Mouse (Mus musculus) neural tube, embryonic 11.5 days (tissue): ENCODE results near the gene Itga9. TPM values are rescaled to one million over a fixed set of nuclear protein-coding genes. Genes with fewer than 3 reads are reported as not detected.
A peak's percentile ranks its signal among the peaks of the same experiment; 100 is the strongest.

ENCODE experiments used
- ATAC-seq: fragments of 200-750 bp; cut with Nextera tagmentation; 2 replicates; pipeline ENCODE4 v1.8.0; 2017; ENCODE audit warnings: moderate number of reproducible peaks, mild to moderate bottlenecking, moderate TSS enrichment, moderate library complexity; ENCODE audit not compliant: insufficient read depth, low FRiP score, low TSS enrichment
- DNase-seq: peaks from one replicate; pipeline ENCODE4 v3.0.0-alpha.2; 2015; ENCODE audit warnings: low spot score
- H3K27ac ChIP-seq: fragments of 300-500 bp; sonication (generic); 2 replicates; pipeline ENCODE4 v1.5.1; 2014; ENCODE audit warnings: low read depth, mild to moderate bottlenecking, low read length
- H3K27me3 ChIP-seq: fragments of 300-500 bp; sonication (generic); 2 replicates; pipeline ENCODE4 v1.6.1; 2014; ENCODE audit warnings: mild to moderate bottlenecking, low read length, mixed read lengths; ENCODE audit not compliant: control insufficient read depth, insufficient read depth
- H3K36me3 ChIP-seq: fragments of 300-500 bp; sonication (generic); 2 replicates; pipeline ENCODE4 v1.6.1; 2014; ENCODE audit warnings: mild to moderate bottlenecking, low read length, moderate library complexity, mixed read lengths; ENCODE audit not compliant: control insufficient read depth, insufficient read depth
- H3K4me1 ChIP-seq: fragments of 300-500 bp; sonication (generic); 2 replicates; pipeline ENCODE4 v1.6.1; 2014; ENCODE audit warnings: low read length, mixed read lengths; ENCODE audit not compliant: control insufficient read depth, insufficient read depth
- H3K4me2 ChIP-seq: fragments of 300-500 bp; sonication (generic); 2 replicates; pipeline ENCODE4 v1.6.1; 2014; ENCODE audit warnings: low read depth, mild to moderate bottlenecking, moderate library complexity
- H3K4me3 ChIP-seq: fragments of 300-500 bp; sonication (generic); 2 replicates; pipeline ENCODE4 v1.5.1; 2014; ENCODE audit warnings: low read depth, low read length
- H3K9ac ChIP-seq: fragments of 300-500 bp; sonication (generic); 2 replicates; pipeline ENCODE4 v1.6.1; 2014; ENCODE audit warnings: mild to moderate bottlenecking, low read length
- H3K9me3 ChIP-seq: fragments of 300-500 bp; sonication (generic); 2 replicates; pipeline ENCODE4 v1.6.1; 2016; ENCODE audit warnings: low read length; ENCODE audit not compliant: control insufficient read depth
- WGBS: fragments of 180-500 bp; shearing (Covaris S2); extraction: QIAGEN DNeasy Blood & Tissue Kit; methylation state at CpG from one replicate; pipeline ENCODE4 v1.1.7; 2014; 5-methylcytosine and 5-hydroxymethylcytosine counted together
- polyA plus RNA-seq: library from polyadenylated mRNA; unstranded; fragments of >200 nt; fragmentation: Nextera tagmentation; extraction: Ambion mirVana; gene quantifications from 2 replicates; pipeline ENCODE4 v1.2.1, GENCODE M21; 2014

The Itga9 gene
- polyA plus RNA-seq, 1 experiment from 2014 or later, result 8.2 TPM

DNA sequence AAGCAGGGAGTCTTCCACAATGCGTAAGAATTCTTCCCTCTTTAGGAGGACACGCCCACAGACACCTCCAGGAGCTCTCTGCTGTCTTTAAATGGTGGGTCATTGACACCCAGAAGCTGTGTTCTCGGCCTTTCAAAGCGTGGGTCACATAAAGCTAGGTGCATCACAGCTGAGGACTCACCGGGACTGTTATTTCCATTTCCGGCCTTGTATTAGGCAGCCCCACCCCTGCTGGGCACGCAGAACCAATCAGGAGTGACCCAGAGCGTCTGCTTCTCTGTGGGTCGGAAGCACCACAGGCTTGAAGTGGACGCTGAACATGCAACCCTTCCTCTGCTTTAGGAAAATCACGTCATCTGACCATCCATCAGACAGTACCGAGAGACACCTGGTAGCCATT lies 255.7 kb downstream of the Itga9 start:
- no peak for ATAC-seq
- H3K4me3 ChIP-seq, result no peak overlapping the region
- no peak for DNase-seq
- peaks cover 3% of the 10 kb centered on the region; the same call in 1 of the 2 replicates for H3K4me1 ChIP-seq
- H3K36me3 ChIP-seq, result no peaks in the 10 kb centered on the region; the same call in 1 of the 2 replicates
- no peaks in the 10 kb centered on the region for H3K27me3 ChIP-seq
- 64% methylated on average over 12 of the region's 12 CpGs for WGBS
- no peak overlapping the region for H3K4me2 ChIP-seq
- H3K9ac ChIP-seq, result no peak overlapping the region
- no peaks in the 10 kb centered on the region for H3K9me3 ChIP-seq
- H3K27ac ChIP-seq, result no peak overlapping the region

DNA sequence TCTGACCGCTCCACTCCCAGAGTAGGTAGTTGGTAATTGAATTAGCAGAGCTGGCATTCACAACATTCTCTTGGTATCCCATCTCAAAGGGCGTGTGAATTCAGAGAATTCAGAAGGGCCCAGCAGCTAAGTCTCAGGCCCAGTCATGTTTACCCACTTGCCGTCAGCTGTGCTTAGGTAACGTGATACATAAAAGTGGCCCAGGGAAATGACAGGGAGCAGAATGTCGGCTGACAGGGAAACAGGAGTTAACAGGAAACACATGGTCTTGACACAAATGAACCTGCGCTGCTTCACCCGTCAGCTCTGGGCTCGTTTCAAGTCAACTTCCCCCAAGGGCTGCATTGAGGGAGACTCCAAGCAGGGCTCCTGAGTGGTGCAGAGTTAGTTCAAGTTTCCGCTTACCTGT lies 256.4 kb downstream of the Itga9 start:
- no peak overlapping the region for H3K9ac ChIP-seq
- peak; percentile 31 for DNase-seq
- H3K27me3 ChIP-seq, result no peaks in the 10 kb centered on the region
- peaks cover 3% of the 10 kb centered on the region; the same call in 1 of the 2 replicates for H3K4me1 ChIP-seq
- no peaks in the 10 kb centered on the region for H3K9me3 ChIP-seq
- H3K27ac ChIP-seq, result no peak overlapping the region
- no peak overlapping the region for H3K4me2 ChIP-seq
- WGBS, result 51% methylated on average over 9 of the region's 9 CpGs
- no peak for ATAC-seq
- H3K4me3 ChIP-seq, result no peak overlapping the region
- H3K36me3 ChIP-seq, result no peaks in the 10 kb centered on the region; the same call in 1 of the 2 replicates

DNA sequence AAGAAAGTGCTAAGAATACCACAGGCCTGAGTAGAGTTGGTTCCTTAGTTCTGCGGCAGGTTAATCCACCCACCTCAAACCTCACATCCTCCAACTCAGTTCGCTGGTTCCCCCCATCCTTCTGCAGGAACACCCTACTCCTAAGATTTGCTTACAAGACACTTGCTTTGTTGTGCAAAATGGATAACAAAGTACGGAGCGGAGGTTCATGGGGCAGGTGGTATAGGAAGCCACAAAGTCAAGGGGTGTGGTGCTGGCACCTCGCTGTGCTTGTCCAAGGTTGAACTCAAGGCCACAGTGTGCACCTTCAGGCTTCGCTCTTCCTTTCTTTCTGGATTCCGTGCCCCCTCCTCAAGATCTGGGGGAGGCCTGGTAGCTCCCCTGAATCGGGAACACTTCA lies 257.0 kb downstream of the Itga9 start:
- no peaks in the 10 kb centered on the region for H3K27me3 ChIP-seq
- ATAC-seq (no peak), DNase-seq (no peak)
- no peak overlapping the region for H3K9ac ChIP-seq
- H3K4me3 ChIP-seq, result no peak overlapping the region
- no peaks in the 10 kb centered on the region; the same call in 1 of the 2 replicates for H3K36me3 ChIP-seq
- H3K4me2 ChIP-seq, result no peak overlapping the region
- peaks cover 3% of the 10 kb centered on the region; the same call in 1 of the 2 replicates for H3K4me1 ChIP-seq
- WGBS, result 92% methylated on average over 8 of the region's 8 CpGs
- H3K27ac ChIP-seq, result no peak overlapping the region
- no peaks in the 10 kb centered on the region for H3K9me3 ChIP-seq

DNA sequence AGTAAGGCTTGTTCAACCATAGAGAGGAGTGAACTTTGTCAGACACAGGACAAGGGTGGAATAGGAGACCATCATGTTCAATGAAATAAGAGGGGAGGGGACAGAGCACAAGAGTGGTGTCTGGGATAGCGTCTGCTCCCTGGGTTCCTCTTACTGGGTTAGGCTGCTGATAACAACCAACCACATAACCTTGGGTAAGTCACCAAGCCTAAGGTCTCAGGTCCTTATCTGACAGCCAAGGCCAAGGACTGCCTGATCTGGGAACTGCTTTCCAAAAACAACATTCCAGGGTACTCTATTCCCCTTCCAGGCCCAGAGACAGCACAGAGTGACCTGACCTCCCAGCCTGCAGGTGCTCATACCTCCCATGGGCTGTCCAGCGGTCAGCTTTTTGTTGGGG lies 260.5 kb downstream of the Itga9 start:
- ATAC-seq (no peak), DNase-seq (no peak)
- no peaks in the 10 kb centered on the region for H3K9me3 ChIP-seq
- WGBS, result 93% methylated on average over 2 of the region's 2 CpGs
- no peak overlapping the region for H3K4me3 ChIP-seq
- no peaks in the 10 kb centered on the region for H3K27me3 ChIP-seq
- no peak overlapping the region for H3K4me2 ChIP-seq
- no peaks in the 10 kb centered on the region; the same call in 1 of the 2 replicates for H3K36me3 ChIP-seq
- no peaks in the 10 kb centered on the region for H3K4me1 ChIP-seq
- H3K27ac ChIP-seq, result no peak overlapping the region
- H3K9ac ChIP-seq, result no peak overlapping the region

DNA sequence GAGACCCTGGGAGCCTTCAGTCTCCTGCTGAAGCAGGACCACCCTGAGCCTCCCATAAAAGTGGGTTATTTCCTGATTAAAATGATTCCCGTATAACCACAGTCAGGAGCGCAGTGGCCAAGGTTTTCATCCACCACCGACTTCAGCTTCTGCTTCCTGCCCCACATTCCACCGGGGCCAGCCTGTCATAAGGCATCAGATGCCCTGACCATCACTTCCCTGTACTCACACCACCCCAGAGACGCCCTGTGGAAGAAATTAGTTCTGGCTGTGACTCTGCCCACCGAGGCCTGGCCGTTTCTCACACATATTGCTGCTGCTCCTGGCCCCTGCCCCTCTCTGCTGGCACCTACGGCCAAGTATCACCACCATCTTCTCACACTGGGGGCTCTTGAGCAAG lies 261.4 kb downstream of the Itga9 start:
- Histone ChIP-seq H3K27me3 (no peaks in the 10 kb centered on the region), H3K27ac (no peak overlapping the region), H3K9me3 (no peaks in the 10 kb centered on the region), H3K4me2 (no peak overlapping the region), H3K4me1 (no peaks in the 10 kb centered on the region), H3K9ac (no peak overlapping the region), H3K4me3 (no peak overlapping the region), H3K36me3 (no peaks in the 10 kb centered on the region; the same call in 1 of the 2 replicates)
- 81% methylated on average over 8 of the region's 8 CpGs for WGBS
- DNase-seq, result no peak
- no peak for ATAC-seq

DNA sequence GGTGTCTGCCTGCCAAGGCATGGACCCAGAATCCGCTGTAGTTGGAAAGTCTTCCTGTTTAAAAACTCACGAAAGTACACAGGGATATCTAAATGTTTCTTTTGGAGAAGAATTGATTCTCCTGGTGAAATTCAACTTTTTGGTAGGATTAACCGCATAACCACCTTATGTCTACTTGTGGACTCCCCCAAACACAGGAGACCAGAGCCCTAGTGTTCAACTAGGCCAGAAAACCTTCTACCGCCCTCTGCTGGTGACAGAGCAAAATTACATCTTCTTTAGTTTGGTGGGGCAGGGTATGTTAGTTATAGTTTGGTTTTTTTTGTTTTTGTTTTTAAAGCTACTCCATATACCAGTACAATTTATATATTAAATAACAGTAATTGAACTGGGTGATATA lies 264.6 kb downstream of the Itga9 start:
- Histone ChIP-seq H3K4me2 (no peak overlapping the region), H3K4me3 (no peak overlapping the region), H3K4me1 (no peaks in the 10 kb centered on the region), H3K27me3 (no peaks in the 10 kb centered on the region), H3K9me3 (no peaks in the 10 kb centered on the region), H3K36me3 (no peaks in the 10 kb centered on the region), H3K27ac (no peak overlapping the region), H3K9ac (no peak overlapping the region)
- WGBS, result 61% methylated on average over 4 of the region's 4 CpGs
- ATAC-seq (no peak), DNase-seq (peak; percentile 42)

DNA sequence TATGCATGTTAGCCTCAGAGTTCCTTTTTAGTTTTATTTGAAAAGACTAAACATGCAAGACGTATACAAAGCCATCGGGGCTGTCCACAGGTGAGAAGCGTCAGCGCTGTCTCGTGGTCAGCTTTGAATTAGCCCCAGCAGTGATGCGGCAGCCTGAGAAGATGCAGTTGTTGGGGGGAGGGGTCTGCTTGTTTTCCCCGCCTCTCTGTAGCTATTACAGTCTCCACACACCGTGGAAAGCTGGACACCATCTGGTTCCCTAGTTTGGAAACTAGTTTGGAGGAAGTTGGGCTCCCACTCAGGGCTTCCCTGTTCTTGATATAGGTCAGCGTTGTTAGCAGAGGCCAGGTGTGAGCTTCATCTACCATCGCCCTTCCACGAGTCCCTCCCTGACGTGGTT lies 266.5 kb downstream of the Itga9 start:
- no peak overlapping the region for H3K4me3 ChIP-seq
- DNase-seq (no peak), ATAC-seq (no peak)
- H3K27ac ChIP-seq, result no peak overlapping the region
- no peaks in the 10 kb centered on the region for H3K27me3 ChIP-seq
- H3K4me2 ChIP-seq, result no peak overlapping the region
- H3K36me3 ChIP-seq, result no peaks in the 10 kb centered on the region
- H3K4me1 ChIP-seq, result no peaks in the 10 kb centered on the region
- H3K9ac ChIP-seq, result no peak overlapping the region
- no peaks in the 10 kb centered on the region for H3K9me3 ChIP-seq
- WGBS, result 79% methylated on average over 12 of the region's 12 CpGs

DNA sequence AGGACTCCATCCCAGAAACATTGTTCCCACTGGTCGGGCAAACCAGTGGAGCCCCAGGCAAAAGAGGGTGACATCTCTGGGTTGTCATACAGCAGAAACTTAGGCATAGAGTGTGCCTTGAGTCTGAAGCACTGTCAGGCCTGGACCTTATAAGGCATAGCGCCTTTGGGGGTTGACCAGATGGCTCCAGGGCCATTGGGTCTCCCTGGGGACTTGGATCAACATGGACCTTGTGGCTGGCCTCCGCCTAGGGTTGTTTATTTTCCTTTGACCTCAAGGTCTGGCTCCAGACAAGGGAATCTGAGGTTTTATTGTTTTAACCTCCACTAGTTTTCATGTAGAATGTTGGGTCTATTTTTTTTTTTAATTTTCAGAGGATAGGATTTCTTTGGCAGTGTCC lies 267.1 kb downstream of the Itga9 start:
- no peaks in the 10 kb centered on the region for H3K4me1 ChIP-seq
- H3K4me2 ChIP-seq, result no peak overlapping the region
- H3K27ac ChIP-seq, result no peak overlapping the region
- no peak overlapping the region for H3K4me3 ChIP-seq
- H3K9ac ChIP-seq, result no peak overlapping the region
- DNase-seq, result no peak
- no peaks in the 10 kb centered on the region for H3K27me3 ChIP-seq
- 69% methylated on average over 3 of the region's 3 CpGs for WGBS
- no peak for ATAC-seq
- H3K36me3 ChIP-seq, result no peaks in the 10 kb centered on the region
- no peaks in the 10 kb centered on the region for H3K9me3 ChIP-seq

DNA sequence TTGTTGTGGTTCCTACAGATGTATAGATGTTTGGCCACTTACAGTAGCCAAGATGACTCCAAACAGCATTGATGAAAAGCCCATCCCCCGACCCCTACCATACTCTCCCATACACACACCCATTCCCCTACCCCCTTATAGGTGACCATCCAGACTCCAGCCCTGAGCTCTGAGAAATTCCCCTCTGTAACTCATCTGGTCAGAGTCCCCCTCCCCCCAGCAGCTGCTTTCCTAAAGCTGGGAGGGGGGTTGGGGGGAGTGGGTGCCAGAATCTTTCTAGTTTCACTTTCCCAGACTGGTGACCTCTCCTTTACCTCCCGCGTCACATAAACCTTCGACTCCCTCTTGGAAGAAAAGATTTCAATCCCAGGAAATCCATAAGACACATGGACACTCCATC lies 269.2 kb downstream of the Itga9 start:
- Histone ChIP-seq H3K36me3 (no peaks in the 10 kb centered on the region), H3K4me2 (no peak overlapping the region), H3K27me3 (no peaks in the 10 kb centered on the region), H3K27ac (no peak overlapping the region), H3K9ac (no peak overlapping the region), H3K9me3 (no peaks in the 10 kb centered on the region), H3K4me3 (no peak overlapping the region), H3K4me1 (no peaks in the 10 kb centered on the region)
- DNase-seq, result no peak
- ATAC-seq, result no peak
- 66% methylated on average over 4 of the region's 4 CpGs for WGBS
